Mouse (Mus musculus): ENCODE measurements around the gene D6Ertd527e. TPM values are rescaled to one million over a fixed set of nuclear protein-coding genes. Genes with fewer than 3 reads are reported as not detected.
"Not testable (repeated sequence)": the region's sequence is repeated elsewhere in the genome, so short reads cannot be mapped to it uniquely, and the experiment has no call there.

Gene D6Ertd527e
- polyA plus RNA-seq, 1 experiment, result 1.4 TPM

DNA sequence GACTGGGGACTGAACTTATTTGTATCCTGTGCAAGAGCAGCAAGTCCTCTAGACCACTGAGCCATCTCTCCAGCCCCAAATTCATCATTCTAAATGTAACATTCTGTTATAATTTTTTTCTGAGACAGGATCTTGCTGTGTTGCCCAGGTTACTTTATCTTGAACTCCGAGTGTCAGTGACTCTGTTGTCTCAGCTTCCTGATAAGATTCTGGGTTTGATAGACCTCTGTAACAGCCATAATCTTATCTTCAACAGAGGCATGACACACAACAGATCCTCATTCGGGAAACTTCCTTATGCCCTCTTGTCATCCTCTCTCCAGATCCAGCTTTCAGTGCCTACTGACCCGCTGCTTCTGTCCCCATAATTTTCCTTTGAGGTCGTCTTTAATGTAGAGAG lies 31.8 kb upstream of the D6Ertd527e start:
- no peak for DNase-seq
- 62% methylated on average over 4 of the region's 4 CpGs for WGBS
- Histone ChIP-seq H3K27ac (ENCODE audit: control insufficient read depth, insufficient read depth, low read length) (no peak overlapping the region), H3K4me1 (replicated peaks; ENCODE audit: control insufficient read depth, insufficient read depth, low read length) (peaks cover 12% of the 10 kb centered on the region), H3K36me3 (ENCODE audit: control insufficient read depth, insufficient read depth, low read length) (peaks cover 36% of the 10 kb centered on the region), H3K27me3 (ENCODE audit: control insufficient read depth, insufficient read depth, low read length) (no peaks in the 10 kb centered on the region), H3K4me3 (ENCODE audit: control insufficient read depth, insufficient read depth, low read length) (no peak overlapping the region)
- no peak for TF ChIP-seq CTCF (IDR thresholded peaks at IDR 0.05; ENCODE audit: borderline replicate concordance, control insufficient read depth, extremely low read depth, insufficient read depth, low read length, poor library complexity)
- TF ChIP-seq POLR2A (IDR thresholded peaks at IDR 0.05; ENCODE audit: control insufficient read depth, extremely low read depth, insufficient read depth, low read length, poor library complexity), result no peak

DNA sequence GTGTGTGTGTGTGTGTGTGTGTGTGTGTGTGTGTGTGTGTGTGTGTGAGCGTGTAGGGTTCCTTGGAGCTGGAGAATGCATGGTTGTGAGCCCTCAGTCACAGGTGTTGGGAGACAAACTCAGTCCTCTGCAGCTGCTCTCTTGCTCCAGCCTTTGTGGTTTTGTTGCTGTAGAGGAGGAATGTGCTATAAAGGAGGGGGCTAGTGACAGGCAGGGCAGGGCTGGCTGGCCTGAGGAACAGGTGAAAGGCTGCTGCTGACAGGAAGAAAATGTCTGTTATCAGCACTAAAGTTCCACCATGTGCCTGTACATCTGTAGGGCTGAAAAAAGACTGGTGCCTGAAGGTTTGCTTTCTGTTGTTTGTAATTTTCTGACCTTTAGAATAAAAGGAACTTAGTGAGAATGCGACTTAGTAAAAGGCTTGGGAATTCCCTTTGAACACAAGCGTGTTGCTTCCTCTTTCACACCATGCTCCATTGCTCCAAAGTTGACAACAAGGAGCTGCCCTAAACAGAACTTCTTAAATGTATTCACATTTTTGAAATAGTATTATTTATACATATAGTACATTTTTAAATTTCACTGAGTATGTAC lies 29.4 kb upstream of the D6Ertd527e start:
- Histone ChIP-seq H3K27me3 (ENCODE audit: control insufficient read depth, insufficient read depth, low read length) (no peaks in the 10 kb centered on the region), H3K27ac (ENCODE audit: control insufficient read depth, insufficient read depth, low read length) (peak overlapping the region; percentile 0), H3K4me3 (ENCODE audit: control insufficient read depth, insufficient read depth, low read length) (no peak overlapping the region), H3K36me3 (ENCODE audit: control insufficient read depth, insufficient read depth, low read length) (peaks cover 22% of the 10 kb centered on the region), H3K4me1 (replicated peaks; ENCODE audit: control insufficient read depth, insufficient read depth, low read length) (peaks cover 12% of the 10 kb centered on the region)
- peak; percentile 53 for DNase-seq
- 5% methylated on average over 3 of the region's 3 CpGs for WGBS
- TF ChIP-seq CTCF (IDR thresholded peaks at IDR 0.05; ENCODE audit: borderline replicate concordance, control insufficient read depth, extremely low read depth, insufficient read depth, low read length, poor library complexity), result no peak
- no peak for TF ChIP-seq POLR2A (IDR thresholded peaks at IDR 0.05; ENCODE audit: control insufficient read depth, extremely low read depth, insufficient read depth, low read length, poor library complexity)

- no peaks in the 10 kb centered on the region for H3K27me3 ChIP-seq (ENCODE audit: control insufficient read depth, insufficient read depth, low read length)
- H3K36me3 ChIP-seq (ENCODE audit: control insufficient read depth, insufficient read depth, low read length), result peaks cover 26% of the 10 kb centered on the region
- 93% methylated on average over 4 of the region's 4 CpGs for WGBS
- peaks cover 9% of the 10 kb centered on the region for H3K4me1 ChIP-seq (replicated peaks; ENCODE audit: control insufficient read depth, insufficient read depth, low read length)
- H3K4me3 ChIP-seq (ENCODE audit: control insufficient read depth, insufficient read depth, low read length), result no peak overlapping the region
- DNase-seq, result no peak
- H3K27ac ChIP-seq (ENCODE audit: control insufficient read depth, insufficient read depth, low read length), result no peak overlapping the region
- TF ChIP-seq CTCF (IDR thresholded peaks at IDR 0.05; ENCODE audit: borderline replicate concordance, control insufficient read depth, extremely low read depth, insufficient read depth, low read length, poor library complexity) (no peak), POLR2A (IDR thresholded peaks at IDR 0.05; ENCODE audit: control insufficient read depth, extremely low read depth, insufficient read depth, low read length, poor library complexity) (no peak)
Observed at GRCm38 (mm10) chr6:87079457-87079856, 25.1 kb upstream of the D6Ertd527e start.

GRCm38 (mm10) chr6:87085026-87085425 lies 19.5 kb upstream of the D6Ertd527e start:
- Histone ChIP-seq H3K4me3 (ENCODE audit: control insufficient read depth, insufficient read depth, low read length) (no peak overlapping the region), H3K4me1 (replicated peaks; ENCODE audit: control insufficient read depth, insufficient read depth, low read length) (no peaks in the 10 kb centered on the region), H3K36me3 (ENCODE audit: control insufficient read depth, insufficient read depth, low read length) (peaks cover 50% of the 10 kb centered on the region), H3K27me3 (ENCODE audit: control insufficient read depth, insufficient read depth, low read length) (no peaks in the 10 kb centered on the region), H3K27ac (ENCODE audit: control insufficient read depth, insufficient read depth, low read length) (no peak overlapping the region)
- 94% methylated on average over 6 of the region's 6 CpGs for WGBS
- TF ChIP-seq POLR2A (IDR thresholded peaks at IDR 0.05; ENCODE audit: control insufficient read depth, extremely low read depth, insufficient read depth, low read length, poor library complexity) (no peak), CTCF (IDR thresholded peaks at IDR 0.05; ENCODE audit: borderline replicate concordance, control insufficient read depth, extremely low read depth, insufficient read depth, low read length, poor library complexity) (no peak)
- DNase-seq, result no peak

GRCm38 (mm10) chr6:87088356-87088755 lies 16.2 kb upstream of the D6Ertd527e start:
- no peak for DNase-seq
- Histone ChIP-seq H3K4me1 (replicated peaks; ENCODE audit: control insufficient read depth, insufficient read depth, low read length) (no peaks in the 10 kb centered on the region), H3K36me3 (ENCODE audit: control insufficient read depth, insufficient read depth, low read length) (peaks cover 39% of the 10 kb centered on the region), H3K4me3 (ENCODE audit: control insufficient read depth, insufficient read depth, low read length) (no peak overlapping the region), H3K27me3 (ENCODE audit: control insufficient read depth, insufficient read depth, low read length) (no peaks in the 10 kb centered on the region), H3K27ac (ENCODE audit: control insufficient read depth, insufficient read depth, low read length) (no peak overlapping the region)
- TF ChIP-seq POLR2A (IDR thresholded peaks at IDR 0.05; ENCODE audit: control insufficient read depth, extremely low read depth, insufficient read depth, low read length, poor library complexity) (no peak), CTCF (IDR thresholded peaks at IDR 0.05; ENCODE audit: borderline replicate concordance, control insufficient read depth, extremely low read depth, insufficient read depth, low read length, poor library complexity) (no peak)
- WGBS, result 92% methylated on average over 5 of the region's 5 CpGs

DNA sequence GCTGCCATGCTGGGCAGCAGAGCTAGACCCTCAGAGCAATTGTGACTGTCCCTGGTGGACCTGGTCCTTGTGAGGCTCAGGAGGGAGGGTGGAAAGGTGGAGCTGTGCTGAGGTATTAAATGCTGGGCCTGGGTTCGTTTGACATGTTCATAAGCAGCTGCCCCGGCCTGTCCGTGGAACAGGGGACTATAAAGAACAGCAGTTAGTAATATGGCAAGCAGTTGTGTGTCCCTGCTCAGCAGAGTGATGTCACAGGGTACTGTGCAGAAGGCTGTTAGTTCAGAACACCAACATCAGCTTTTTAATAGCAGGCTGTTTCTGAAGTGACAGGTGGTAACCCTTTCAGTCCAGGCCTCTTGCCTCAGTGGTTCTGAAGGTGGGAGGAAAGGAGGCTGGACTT lies 13.7 kb upstream of the D6Ertd527e start:
- no peak for DNase-seq
- Histone ChIP-seq H3K27me3 (ENCODE audit: control insufficient read depth, insufficient read depth, low read length) (no peaks in the 10 kb centered on the region), H3K4me1 (replicated peaks; ENCODE audit: control insufficient read depth, insufficient read depth, low read length) (0 out of 2 replicates have a peak, but pooled peaks cover 2% of the 10 kb centered on the region), H3K36me3 (ENCODE audit: control insufficient read depth, insufficient read depth, low read length) (peaks cover 25% of the 10 kb centered on the region), H3K27ac (ENCODE audit: control insufficient read depth, insufficient read depth, low read length) (no peak overlapping the region), H3K4me3 (ENCODE audit: control insufficient read depth, insufficient read depth, low read length) (no peak overlapping the region)
- TF ChIP-seq POLR2A (IDR thresholded peaks at IDR 0.05; ENCODE audit: control insufficient read depth, extremely low read depth, insufficient read depth, low read length, poor library complexity) (no peak), CTCF (IDR thresholded peaks at IDR 0.05; ENCODE audit: borderline replicate concordance, control insufficient read depth, extremely low read depth, insufficient read depth, low read length, poor library complexity) (no peak)
- WGBS, result 98% methylated on average over 3 of the region's 3 CpGs

GRCm38 (mm10) chr6:87092476-87092875 lies 12.1 kb upstream of the D6Ertd527e start:
- no peak for DNase-seq
- Histone ChIP-seq H3K27me3 (ENCODE audit: control insufficient read depth, insufficient read depth, low read length) (no peaks in the 10 kb centered on the region), H3K4me1 (replicated peaks; ENCODE audit: control insufficient read depth, insufficient read depth, low read length) (0 out of 2 replicates have a peak, but pooled peaks cover 2% of the 10 kb centered on the region), H3K36me3 (ENCODE audit: control insufficient read depth, insufficient read depth, low read length) (peaks cover 15% of the 10 kb centered on the region; the same call in 1 of the 2 replicates), H3K27ac (ENCODE audit: control insufficient read depth, insufficient read depth, low read length) (no peak overlapping the region), H3K4me3 (ENCODE audit: control insufficient read depth, insufficient read depth, low read length) (no peak overlapping the region)
- 95% methylated on average over 5 of the region's 5 CpGs for WGBS
- no peak for TF ChIP-seq POLR2A (IDR thresholded peaks at IDR 0.05; ENCODE audit: control insufficient read depth, extremely low read depth, insufficient read depth, low read length, poor library complexity)
- TF ChIP-seq CTCF (IDR thresholded peaks at IDR 0.05; ENCODE audit: borderline replicate concordance, control insufficient read depth, extremely low read depth, insufficient read depth, low read length, poor library complexity), result no peak

DNA sequence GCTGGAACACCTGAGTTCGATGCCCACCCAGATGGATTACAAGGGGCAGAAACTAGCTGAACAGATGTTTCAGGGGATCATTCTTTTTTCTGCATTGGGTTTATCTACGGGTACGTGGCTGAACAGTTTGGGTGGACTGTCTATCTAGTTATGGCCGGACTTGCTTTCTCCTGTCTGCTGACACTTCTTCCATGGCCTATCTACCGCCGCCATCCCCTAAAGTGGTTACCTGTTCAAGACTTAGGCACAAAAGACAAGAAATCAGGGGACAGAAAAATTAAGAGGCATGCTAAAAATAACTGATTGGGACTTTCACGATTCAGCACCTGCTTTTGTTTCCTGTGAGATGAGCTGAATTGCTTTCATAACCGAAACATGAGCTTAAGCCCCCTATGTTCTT lies 10.9 kb upstream of the D6Ertd527e start:
- H3K4me3 ChIP-seq (ENCODE audit: control insufficient read depth, insufficient read depth, low read length); DNase-seq; H3K27me3 ChIP-seq (ENCODE audit: control insufficient read depth, insufficient read depth, low read length); H3K27ac ChIP-seq (ENCODE audit: control insufficient read depth, insufficient read depth, low read length); H3K36me3 ChIP-seq (ENCODE audit: control insufficient read depth, insufficient read depth, low read length); H3K4me1 ChIP-seq (replicated peaks; ENCODE audit: control insufficient read depth, insufficient read depth, low read length): not testable (repeated sequence)
- WGBS, result 74% methylated on average over 8 of the region's 8 CpGs
